Mouse (Mus musculus) neural tube, embryonic 12.5 days (tissue): ENCODE measurements around the gene H2al1d. TPM values are rescaled to one million over a fixed set of nuclear protein-coding genes. Genes with fewer than 3 reads are reported as not detected.
"Not testable (repeated sequence)": the region's sequence is repeated elsewhere in the genome, so short reads cannot be mapped to it uniquely, and the experiment has no call there.

Experiments
- ATAC-seq: fragments of 200-750 bp; cut with Nextera tagmentation; 2 replicates; pipeline ENCODE4 v1.8.0; 2017; ENCODE audit warnings: low read depth, mild to moderate bottlenecking, moderate TSS enrichment, moderate library complexity; ENCODE audit not compliant: low FRiP score
- H3K27ac ChIP-seq: fragments of 300-500 bp; sonication (generic); 2 replicates; pipeline ENCODE4 v1.5.1; 2016
- H3K27me3 ChIP-seq: fragments of 300-500 bp; sonication (generic); replicated peaks from 2 replicates; pipeline ENCODE4 v1.6.1; 2016; ENCODE audit warnings: mild to moderate bottlenecking
- H3K36me3 ChIP-seq: fragments of 300-500 bp; sonication (generic); 2 replicates; pipeline ENCODE4 v1.6.1; 2016; ENCODE audit warnings: mild to moderate bottlenecking
- H3K4me1 ChIP-seq: fragments of 300-500 bp; sonication (generic); 2 replicates; pipeline ENCODE4 v1.6.1; 2016
- H3K4me2 ChIP-seq: fragments of 300-500 bp; sonication (generic); replicated peaks from 2 replicates; pipeline ENCODE4 v1.6.1; 2016; ENCODE audit warnings: mild to moderate bottlenecking
- H3K4me3 ChIP-seq: fragments of 300-500 bp; sonication (generic); 2 replicates; pipeline ENCODE4 v1.5.1; 2016
- H3K9ac ChIP-seq: fragments of 300-500 bp; sonication (generic); 2 replicates; pipeline ENCODE4 v1.6.1; 2016; ENCODE audit warnings: mild to moderate bottlenecking
- H3K9me3 ChIP-seq: fragments of 300-500 bp; sonication (generic); 2 replicates; pipeline ENCODE4 v1.6.1; 2016; ENCODE audit warnings: mild to moderate bottlenecking
- WGBS: fragments of 180-500 bp; shearing (Covaris S2); methylation state at CpG from one replicate; pipeline ENCODE4 v1.1.7; 2016; 5-methylcytosine and 5-hydroxymethylcytosine counted together
- polyA plus RNA-seq: library from polyadenylated mRNA; unstranded; fragments of >200 nt; fragmentation: Nextera tagmentation; extraction: Ambion mirVana; gene quantifications from 2 replicates; pipeline ENCODE4 v1.2.1, GENCODE M21; 2016

The H2al1d gene
- polyA plus RNA-seq, 1 experiment from 2014 or later: not detected

DNA sequence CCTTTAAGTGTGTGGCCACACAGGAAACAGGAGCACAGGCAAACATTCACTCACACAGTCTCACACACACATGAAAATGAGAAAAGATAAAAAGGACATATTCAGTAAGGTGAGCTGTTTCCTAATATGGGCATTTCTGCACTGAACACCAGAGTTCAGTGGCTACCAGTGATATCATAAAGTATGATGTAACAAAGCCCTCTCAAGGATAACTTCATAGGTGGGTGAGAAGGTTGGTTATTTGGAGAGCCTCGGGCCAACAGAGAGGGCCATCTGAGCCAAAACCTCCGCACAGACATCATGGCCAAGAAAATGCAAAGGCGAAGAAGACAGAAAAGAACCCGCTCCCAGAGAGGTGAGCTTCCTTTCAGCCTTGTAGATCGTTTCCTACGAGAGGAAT, 6.2 kb downstream of the H2al1d start, which contains the start of gene H2al1f:
H2al1f (plus strand) TSS at position 301 of the 400 bp plus-strand sequence.
- not testable (repeated sequence) for H3K4me2 ChIP-seq, ATAC-seq, H3K9me3 ChIP-seq, H3K27me3 ChIP-seq, H3K36me3 ChIP-seq, H3K4me1 ChIP-seq, H3K9ac ChIP-seq, H3K27ac ChIP-seq, H3K4me3 ChIP-seq
- WGBS: no CpG with 5 or more reads among the region's 6 CpGs

DNA sequence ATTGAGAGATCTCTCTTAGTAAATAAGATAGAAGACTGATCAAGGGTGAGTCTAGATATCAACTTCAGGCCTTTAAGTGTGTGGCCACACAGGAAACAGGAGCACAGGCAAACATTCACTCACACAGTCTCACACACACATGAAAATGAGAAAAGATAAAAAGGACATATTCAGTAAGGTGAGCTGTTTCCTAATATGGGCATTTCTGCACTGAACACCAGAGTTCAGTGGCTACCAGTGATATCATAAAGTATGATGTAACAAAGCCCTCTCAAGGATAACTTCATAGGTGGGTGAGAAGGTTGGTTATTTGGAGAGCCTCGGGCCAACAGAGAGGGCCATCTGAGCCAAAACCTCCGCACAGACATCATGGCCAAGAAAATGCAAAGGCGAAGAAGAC, 9.3 kb downstream of the H2al1d start, which contains the start of gene H2al1g:
H2al1g (plus strand) TSS at position 301 of the 400 bp plus-strand sequence.
- H3K36me3 ChIP-seq, ATAC-seq, H3K27ac ChIP-seq, H3K9ac ChIP-seq, H3K4me2 ChIP-seq, H3K4me1 ChIP-seq, H3K9me3 ChIP-seq, H3K4me3 ChIP-seq, H3K27me3 ChIP-seq: not testable (repeated sequence)
- WGBS: no CpG with 5 or more reads among the region's 3 CpGs

- H3K4me2 ChIP-seq, H3K4me3 ChIP-seq, H3K4me1 ChIP-seq, H3K9me3 ChIP-seq, H3K27ac ChIP-seq, ATAC-seq, H3K36me3 ChIP-seq, H3K27me3 ChIP-seq, H3K9ac ChIP-seq: not testable (repeated sequence)
- WGBS: no CpG with 5 or more reads among the region's 6 CpGs
These were observed 12.6 kb downstream of the H2al1d start, which contains the start of gene H2al1h for GRCm38 (mm10) chrX:11321192-11321591. H2al1h (plus strand) TSS chrX:11321492.

DNA sequence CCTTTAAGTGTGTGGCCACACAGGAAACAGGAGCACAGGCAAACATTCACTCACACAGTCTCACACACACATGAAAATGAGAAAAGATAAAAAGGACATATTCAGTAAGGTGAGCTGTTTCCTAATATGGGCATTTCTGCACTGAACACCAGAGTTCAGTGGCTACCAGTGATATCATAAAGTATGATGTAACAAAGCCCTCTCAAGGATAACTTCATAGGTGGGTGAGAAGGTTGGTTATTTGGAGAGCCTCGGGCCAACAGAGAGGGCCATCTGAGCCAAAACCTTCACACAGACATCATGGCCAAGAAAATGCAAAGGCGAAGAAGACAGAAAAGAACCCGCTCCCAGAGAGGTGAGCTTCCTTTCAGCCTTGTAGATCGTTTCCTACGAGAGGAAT, 15.7 kb downstream of the H2al1d start, which contains the start of gene H2al1i:
H2al1i (plus strand) TSS at position 301 of the 400 bp plus-strand sequence.
- H3K4me2 ChIP-seq, H3K27ac ChIP-seq, H3K9ac ChIP-seq, H3K27me3 ChIP-seq, H3K4me3 ChIP-seq, ATAC-seq, H3K9me3 ChIP-seq, H3K36me3 ChIP-seq, H3K4me1 ChIP-seq: not testable (repeated sequence)
- WGBS: 86% methylated on average over 1 of the region's 5 CpGs

DNA sequence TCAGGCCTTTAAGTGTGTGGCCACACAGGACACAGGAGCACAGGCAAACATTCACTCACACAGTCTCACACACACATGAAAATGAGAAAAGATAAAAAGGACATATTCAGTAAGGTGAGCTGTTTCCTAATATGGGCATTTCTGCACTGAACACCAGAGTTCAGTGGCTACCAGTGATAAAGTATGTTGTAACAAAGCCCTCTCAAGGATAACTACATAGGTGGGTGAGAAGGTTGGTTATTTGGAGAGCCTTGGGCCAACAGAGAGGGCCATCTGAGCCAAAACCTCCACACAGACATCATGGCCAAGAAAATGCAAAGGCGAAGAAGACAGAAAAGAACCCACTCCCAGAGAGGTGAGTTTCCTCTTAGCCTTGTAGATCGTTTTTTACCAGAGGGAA, 18.9 kb downstream of the H2al1d start, which contains the start of gene H2al1j:
H2al1j (plus strand) TSS at position 301 of the 400 bp plus-strand sequence.
- H3K27ac ChIP-seq, H3K4me3 ChIP-seq, H3K9ac ChIP-seq, H3K27me3 ChIP-seq, H3K4me1 ChIP-seq, ATAC-seq, H3K4me2 ChIP-seq, H3K36me3 ChIP-seq, H3K9me3 ChIP-seq: not testable (repeated sequence)
- WGBS: 88% methylated on average over 2 of the region's 2 CpGs

- Histone ChIP-seq H3K4me2 (no peak overlapping the region), H3K9ac (no peak overlapping the region), H3K9me3 (no peaks in the 10 kb centered on the region), H3K4me1 (no peaks in the 10 kb centered on the region), H3K27me3 (no peaks in the 10 kb centered on the region), H3K4me3 (no peak overlapping the region), H3K36me3 (no peaks in the 10 kb centered on the region), H3K27ac (no peak overlapping the region)
- 76% methylated on average over 9 of the region's 9 CpGs for WGBS
- ATAC-seq: no peak
These were observed 37.1 kb downstream of the H2al1d start for GRCm38 (mm10) chrX:11345762-11346161.

DNA sequence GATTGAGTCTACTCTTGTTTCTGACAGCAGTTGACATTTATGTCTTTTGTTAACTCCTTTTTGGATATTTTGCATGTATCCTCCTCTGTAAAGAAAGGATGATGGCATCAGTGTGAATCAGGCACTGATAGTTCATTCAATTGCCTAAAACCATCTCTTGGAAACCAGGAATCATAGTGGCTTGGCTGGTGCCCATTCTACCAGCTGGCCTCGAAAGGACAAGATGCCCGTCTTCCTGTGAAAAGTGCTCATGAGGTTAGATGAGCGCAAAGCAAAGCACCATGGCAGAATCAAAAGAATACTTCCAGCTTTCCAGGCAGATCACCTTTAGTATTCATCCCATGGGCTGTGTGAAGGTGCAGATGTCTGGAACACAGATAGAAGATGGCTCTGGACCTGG, 38.1 kb downstream of the H2al1d start:
- Histone ChIP-seq H3K27ac (no peak overlapping the region), H3K27me3 (no peaks in the 10 kb centered on the region), H3K9ac (no peak overlapping the region), H3K36me3 (no peaks in the 10 kb centered on the region), H3K4me2 (no peak overlapping the region), H3K9me3 (no peaks in the 10 kb centered on the region), H3K4me1 (no peaks in the 10 kb centered on the region), H3K4me3 (no peak overlapping the region)
- WGBS: 90% methylated on average over 3 of the region's 3 CpGs
- ATAC-seq: no peak

Other genes with a start within 250 kb of the H2al1d start
- gene H2al1a, start 9.6 kb upstream of the H2al1d start, polyA plus RNA-seq: not detected in 2 replicates
- not detected in 2 replicates for gene H2al1b, start 6.4 kb upstream of the H2al1d start, polyA plus RNA-seq
- not detected in 2 replicates for gene H2al1c, start 3.2 kb upstream of the H2al1d start, polyA plus RNA-seq
- gene H2al1e, start 3.1 kb downstream of the H2al1d start, polyA plus RNA-seq: not detected in 2 replicates
- not detected in 2 replicates for gene H2al1f, start 6.3 kb downstream of the H2al1d start, polyA plus RNA-seq
- gene H2al1g, start 9.4 kb downstream of the H2al1d start, polyA plus RNA-seq: not detected in 2 replicates
- gene H2al1h, start 12.7 kb downstream of the H2al1d start, polyA plus RNA-seq: not detected in 2 replicates
- gene H2al1i, start 15.8 kb downstream of the H2al1d start, polyA plus RNA-seq: not detected in 2 replicates
- not detected in 2 replicates for gene H2al1j, start 19.0 kb downstream of the H2al1d start, polyA plus RNA-seq